Mouse (Mus musculus) layer of hippocampus, postnatal 36 days (tissue): ENCODE measurements around the gene Prom2. TPM values are rescaled to one million over a fixed set of nuclear protein-coding genes. Genes with fewer than 3 reads are reported as not detected.
A peak's percentile ranks its signal among the peaks of the same experiment; 100 is the strongest.

Experiments
- DNase-seq, 2 experiments: peaks; one replicate each; pipeline ENCODE4 v3.0.0; 2022
- total RNA-seq, 2 experiments: library from RNA; stranded (reverse); gene quantifications; 2 replicates each; pipeline ENCODE4 v1.2.3; 2021

The Prom2 gene
- under 1 TPM; 0.07 to 0.08 TPM for total RNA-seq

GRCm38 (mm10) chr2:127541185-127541584, at the start of gene Prom2:
Prom2 (minus strand) TSS chr2:127541467.
- no peak for DNase-seq

- no peak for DNase-seq
Observed at GRCm38 (mm10) chr2:127590840-127591239, 49.6 kb upstream of the Prom2 start.

GRCm38 (mm10) chr2:127590204-127590603, 48.9 kb upstream of the Prom2 start:
- DNase-seq, result no peak

GRCm38 (mm10) chr2:127588897-127589296, 47.6 kb upstream of the Prom2 start:
- DNase-seq, result no peak

GRCm38 (mm10) chr2:127587514-127587844, 46.2 kb upstream of the Prom2 start:
- DNase-seq, result no peak

- peak; percentile 83 to 85 for DNase-seq
Observed at GRCm38 (mm10) chr2:127586694-127587513, 45.6 kb upstream of the Prom2 start, which contains the start of the genes Zfp661 and Mrps5. Zfp661 (minus strand) TSS chr2:127587094. Mrps5 (plus strand) TSS chr2:127587222.

GRCm38 (mm10) chr2:127584436-127584858, 43.2 kb upstream of the Prom2 start:
- peak; percentile 93 for DNase-seq

- no peak for DNase-seq
Observed at GRCm38 (mm10) chr2:127573322-127573721, 32.1 kb upstream of the Prom2 start.

GRCm38 (mm10) chr2:127559070-127559966, 18.1 kb upstream of the Prom2 start:
- peak; percentile 92 to 93 for DNase-seq

- DNase-seq, result peak; percentile 42 to 45
Observed at GRCm38 (mm10) chr2:127551078-127551477, 9.8 kb upstream of the Prom2 start.

- no peak for DNase-seq
Observed at GRCm38 (mm10) chr2:127550446-127550845, 9.2 kb upstream of the Prom2 start.

GRCm38 (mm10) chr2:127549711-127550110, 8.4 kb upstream of the Prom2 start:
- DNase-seq, result no peak

GRCm38 (mm10) chr2:127548342-127549074, 7.2 kb upstream of the Prom2 start:
- no peak for DNase-seq

GRCm38 (mm10) chr2:127541697-127542096, 430 bp upstream of the Prom2 start:
- no peak for DNase-seq

GRCm38 (mm10) chr2:127539494-127539893, 1.8 kb downstream of the Prom2 start:
- no peak for DNase-seq

GRCm38 (mm10) chr2:127537548-127537947, 3.7 kb downstream of the Prom2 start:
- peak; percentile 36 to 39 for DNase-seq

- DNase-seq, result no peak
Observed at GRCm38 (mm10) chr2:127535363-127535762, 5.9 kb downstream of the Prom2 start.

GRCm38 (mm10) chr2:127532379-127532778, 8.9 kb downstream of the Prom2 start:
- DNase-seq, result no peak

- no peak for DNase-seq
Observed at GRCm38 (mm10) chr2:127531592-127531991, 9.7 kb downstream of the Prom2 start.

- DNase-seq, result no peak
Observed at GRCm38 (mm10) chr2:127530418-127530817, 10.8 kb downstream of the Prom2 start.

GRCm38 (mm10) chr2:127525004-127525775, 16.1 kb downstream of the Prom2 start:
- DNase-seq, result no peak
